Mouse (Mus musculus) C2C12 (cell line): ENCODE measurements around the gene Scn10a. TPM values are rescaled to one million over a fixed set of nuclear protein-coding genes. Genes with fewer than 3 reads are reported as not detected.

Source experiments
- H3K27me3 ChIP-seq: one replicate; pipeline ENCODE4 v1.6.1; 2011; ENCODE audit not compliant: control insufficient read depth, insufficient read depth, insufficient read length
- H3K36me3 ChIP-seq: one replicate; pipeline ENCODE4 v1.6.1; 2011; ENCODE audit not compliant: control insufficient read depth, insufficient read depth
- H3K4me3 ChIP-seq: one replicate; pipeline ENCODE4 v1.5.1; 2011; ENCODE audit warnings: mild to moderate bottlenecking, control low read depth; ENCODE audit not compliant: poor library complexity, insufficient read depth, severe bottlenecking
- H3K79me2 ChIP-seq: one replicate; pipeline ENCODE4 v1.6.1; 2011; ENCODE audit not compliant: control insufficient read depth, insufficient read depth
- H3K79me3 ChIP-seq: one replicate; pipeline ENCODE4 v1.6.1; 2011; ENCODE audit warnings: low read depth, control low read depth
- H3ac ChIP-seq: one replicate; pipeline ENCODE3; 2011; ENCODE audit warnings: low read depth; ENCODE audit not compliant: control insufficient read depth, insufficient read length
- CEBPB ChIP-seq: IDR thresholded peaks from one replicate; pipeline ENCODE4 v1.6.1; 2011; ENCODE audit warnings: low read depth, mild to moderate bottlenecking, control low read depth, moderate library complexity
- CTCF ChIP-seq: IDR thresholded peaks from one replicate; pipeline ENCODE4 v1.5.1; 2011; ENCODE audit not compliant: control insufficient read depth, insufficient read depth, insufficient read length
- FOSL1 ChIP-seq: IDR thresholded peaks from one replicate; pipeline ENCODE4 v1.8.0; 2011; ENCODE audit warnings: mild to moderate bottlenecking, low read length; ENCODE audit not compliant: poor library complexity, insufficient read depth, severe bottlenecking
- MAX ChIP-seq: IDR thresholded peaks from one replicate; pipeline ENCODE4 v1.6.1; 2011; ENCODE audit warnings: mild to moderate bottlenecking, control low read depth
- MYOD1 ChIP-seq: IDR thresholded peaks from one replicate; pipeline ENCODE4 v1.6.1; 2011; ENCODE audit warnings: low read depth; ENCODE audit not compliant: control insufficient read depth, insufficient read length
- MYOG ChIP-seq: IDR thresholded peaks from one replicate; pipeline ENCODE4 v1.6.1; 2011; ENCODE audit not compliant: control insufficient read depth, insufficient read length; ENCODE audit errors: extremely low read depth
- USF1 ChIP-seq: IDR thresholded peaks from one replicate; pipeline ENCODE4 v1.6.1; 2011; ENCODE audit warnings: low read depth, mild to moderate bottlenecking, control low read depth, moderate library complexity
- polyA plus RNA-seq: library from polyadenylated mRNA; unstranded; fragments of >200 nt; fragmentation: generic; extraction: Trizol; gene quantifications from one replicate; pipeline ENCODE4 v1.2.1, GENCODE M21; 2012; ENCODE audit warnings: missing spikeins

Gene Scn10a
- polyA plus RNA-seq, 1 experiment = 0.09 TPM

DNA sequence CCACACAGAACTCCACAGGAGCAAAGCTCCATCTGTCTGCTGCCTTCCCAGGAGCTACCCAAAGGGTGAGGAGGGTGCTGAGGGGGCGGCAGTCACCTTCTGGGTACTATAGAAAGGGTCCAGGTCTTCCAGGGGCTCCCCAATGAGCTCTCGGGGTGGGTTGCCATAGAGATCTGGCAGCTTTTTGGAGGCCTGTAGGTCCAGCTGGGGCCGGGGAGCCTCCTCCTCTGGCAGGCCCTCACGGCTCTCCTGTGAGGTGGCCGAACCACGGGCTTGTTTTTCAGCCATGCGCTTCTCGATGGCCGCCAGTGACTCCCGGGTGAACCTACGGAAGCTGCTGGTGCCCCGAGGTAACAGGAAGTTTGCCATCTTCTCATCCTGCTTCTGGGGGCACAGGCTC lies 156.9 kb downstream of the Scn10a start:
- Histone ChIP-seq H3K79me3 (no peaks in the 10 kb centered on the region), H3K36me3 (no peaks in the 10 kb centered on the region), H3K4me3 (no peak overlapping the region), H3K79me2 (no peaks in the 10 kb centered on the region), H3ac (peak overlapping the region; percentile 58), H3K27me3 (no peaks in the 10 kb centered on the region)
- no peak for TF ChIP-seq USF1
- no peak for TF ChIP-seq FOSL1

DNA sequence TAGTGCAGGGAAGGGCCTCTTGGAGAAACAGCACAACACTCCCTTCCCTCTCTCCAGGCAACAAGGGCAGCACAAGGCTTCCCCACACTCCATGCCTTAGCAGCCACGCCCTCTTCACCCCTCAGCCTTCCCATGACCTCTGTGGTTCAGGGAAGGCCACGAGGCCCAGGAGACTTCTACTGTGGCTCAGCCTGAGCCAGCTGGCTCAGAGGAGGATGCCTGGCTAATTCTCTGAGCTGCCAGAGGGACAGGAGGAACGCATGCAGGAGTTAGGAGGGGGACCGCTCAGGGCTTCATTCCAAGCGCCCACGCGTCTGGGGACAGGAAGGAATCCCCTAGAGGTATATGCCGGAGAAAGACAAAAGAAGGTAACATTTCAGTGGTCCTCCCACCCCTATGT lies 157.4 kb downstream of the Scn10a start:
- no peak overlapping the region for H3K4me3 ChIP-seq
- no peaks in the 10 kb centered on the region for H3K27me3 ChIP-seq
- no peaks in the 10 kb centered on the region for H3K36me3 ChIP-seq
- no peaks in the 10 kb centered on the region for H3K79me3 ChIP-seq
- no peaks in the 10 kb centered on the region for H3K79me2 ChIP-seq
- TF ChIP-seq MYOD1 = peak; percentile 39
- TF ChIP-seq CTCF = no peak
- no peak for TF ChIP-seq MYOG
- no peak for TF ChIP-seq FOSL1
- TF ChIP-seq CEBPB = no peak
- peak; percentile 52 for TF ChIP-seq MAX
- peak; percentile 32 for TF ChIP-seq USF1
- H3ac ChIP-seq = no peak overlapping the region

DNA sequence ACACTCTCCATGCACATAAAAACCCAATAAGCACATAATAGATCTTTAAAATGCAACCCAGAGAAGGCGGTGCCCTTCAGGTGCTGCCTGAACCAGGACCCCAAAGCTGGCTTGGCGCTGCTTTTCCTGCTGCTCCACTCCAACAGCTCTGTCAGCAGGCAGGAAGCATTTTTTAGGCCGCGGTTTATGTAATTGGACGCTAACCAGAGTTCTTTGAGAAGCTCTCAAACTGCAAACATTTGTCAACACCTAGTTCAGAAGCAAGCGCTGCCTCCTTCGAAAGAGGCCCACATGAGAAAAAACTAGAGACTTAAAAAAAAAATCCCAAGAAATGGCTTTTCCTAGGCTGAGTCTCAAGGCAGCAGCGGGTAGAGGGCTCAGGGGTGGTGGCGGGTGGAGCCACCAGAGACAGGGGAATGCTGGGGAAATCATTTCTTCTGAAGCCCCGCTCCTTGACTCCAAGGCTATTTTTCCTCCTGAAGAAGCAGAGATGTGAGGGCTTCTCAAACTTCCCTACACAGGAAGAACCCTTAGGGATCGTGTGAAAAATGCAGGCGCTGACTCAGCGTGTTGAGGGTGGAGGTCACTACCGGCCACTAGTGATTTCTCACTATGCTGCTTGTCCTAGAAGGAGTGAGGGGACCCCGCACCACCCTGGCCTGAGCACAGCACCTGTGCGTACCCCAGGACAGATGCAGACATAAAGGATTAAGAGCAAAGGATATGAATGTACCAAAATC lies 159.4 kb downstream of the Scn10a start:
- no peaks in the 10 kb centered on the region for H3K79me2 ChIP-seq
- H3K79me3 ChIP-seq = no peaks in the 10 kb centered on the region
- no peak overlapping the region for H3K4me3 ChIP-seq
- TF ChIP-seq CEBPB = no peak
- no peak for TF ChIP-seq MAX
- TF ChIP-seq MYOG = no peak
- TF ChIP-seq MYOD1 = no peak
- no peak for TF ChIP-seq FOSL1
- no peak for TF ChIP-seq CTCF
- no peak for TF ChIP-seq USF1
- no peaks in the 10 kb centered on the region for H3K27me3 ChIP-seq
- H3K36me3 ChIP-seq = no peaks in the 10 kb centered on the region
- H3ac ChIP-seq = no peak overlapping the region

Other genes with a start within 250 kb of the Scn10a start
- gene Scn5a, start 140.3 kb downstream of the Scn10a start, polyA plus RNA-seq = 13.6 TPM
- 0.01 TPM for gene Scn11a, start 106.1 kb upstream of the Scn10a start, polyA plus RNA-seq
- gene Wdr48, start 175.6 kb upstream of the Scn10a start, polyA plus RNA-seq = 16.8 TPM
- gene Gorasp1, start 218.2 kb upstream of the Scn10a start, polyA plus RNA-seq = 11.0 TPM
- 0.06 TPM for gene Ttc21a, start 218.3 kb upstream of the Scn10a start, polyA plus RNA-seq